Mouse (Mus musculus): Measurements from ENCODE around the gene Ppil3. TPM values are rescaled to one million over a fixed set of nuclear protein-coding genes. Genes with fewer than 3 reads are reported as not detected.

Ppil3 gene
- 10 to 100 TPM; 37.3 to 43.5 TPM for total RNA-seq (2023)

GRCm38 (mm10) chr1:58445143-58445722 is at the start of gene Ppil3, which contains the start of gene Nif3l1:
Gene Ppil3 (minus strand): TSS chr1:58445486.
Gene Nif3l1 (plus strand): TSS chr1:58445151.

GRCm38 (mm10) chr1:58423371-58424248 is 21.7 kb downstream of the Ppil3 start, which contains the start of gene Clk1:
Gene Clk1 (minus strand): TSS chr1:58424066.

GRCm38 (mm10) chr1:58392652-58393283 is 52.5 kb downstream of the Ppil3 start, which contains the start of gene Bzw1:
Gene Bzw1 (plus strand): TSS chr1:58392898.

Other genes starting within 250 kb of the Ppil3 start
- not detected for gene Aox4, start 235.1 kb downstream of the Ppil3 start, total RNA-seq (2023)
- gene Aox2, start 167.2 kb downstream of the Ppil3 start, total RNA-seq (2023) = under 1 TPM; 0.12 to 0.23 TPM
- 100 to 1,000 TPM; 174 to 176 TPM for gene Bzw1, start 52.6 kb downstream of the Ppil3 start, total RNA-seq (2023)
- gene Clk1, start 21.4 kb downstream of the Ppil3 start, total RNA-seq (2023) = 1,000 to 10,000 TPM; 1,400 to 1,605 TPM
- gene Nif3l1, start 335 bp downstream of the Ppil3 start, total RNA-seq (2023) = 10 to 100 TPM; 35.8 to 49.2 TPM
- 10 to 100 TPM; 22.9 to 27.1 TPM for gene Orc2, start 59.6 kb upstream of the Ppil3 start, total RNA-seq (2023)
- 10 to 100 TPM; 13.4 to 24.7 TPM for gene Fam126b, start 140.8 kb upstream of the Ppil3 start, total RNA-seq (2023)
- 10 to 100 TPM; 35.4 to 46.4 TPM for gene Ndufb3, start 140.9 kb upstream of the Ppil3 start, total RNA-seq (2023)

All from T-cell, adult 66 days (primary cell).